Mouse (Mus musculus): ENCODE results near the gene Pla2g3. TPM values are rescaled to one million over a fixed set of nuclear protein-coding genes. Genes with fewer than 3 reads are reported as not detected.

Gene Pla2g3
- total and polyA plus RNA-seq, 2 experiments from 2014 or later: 0.08 to 0.11 TPM

DNA sequence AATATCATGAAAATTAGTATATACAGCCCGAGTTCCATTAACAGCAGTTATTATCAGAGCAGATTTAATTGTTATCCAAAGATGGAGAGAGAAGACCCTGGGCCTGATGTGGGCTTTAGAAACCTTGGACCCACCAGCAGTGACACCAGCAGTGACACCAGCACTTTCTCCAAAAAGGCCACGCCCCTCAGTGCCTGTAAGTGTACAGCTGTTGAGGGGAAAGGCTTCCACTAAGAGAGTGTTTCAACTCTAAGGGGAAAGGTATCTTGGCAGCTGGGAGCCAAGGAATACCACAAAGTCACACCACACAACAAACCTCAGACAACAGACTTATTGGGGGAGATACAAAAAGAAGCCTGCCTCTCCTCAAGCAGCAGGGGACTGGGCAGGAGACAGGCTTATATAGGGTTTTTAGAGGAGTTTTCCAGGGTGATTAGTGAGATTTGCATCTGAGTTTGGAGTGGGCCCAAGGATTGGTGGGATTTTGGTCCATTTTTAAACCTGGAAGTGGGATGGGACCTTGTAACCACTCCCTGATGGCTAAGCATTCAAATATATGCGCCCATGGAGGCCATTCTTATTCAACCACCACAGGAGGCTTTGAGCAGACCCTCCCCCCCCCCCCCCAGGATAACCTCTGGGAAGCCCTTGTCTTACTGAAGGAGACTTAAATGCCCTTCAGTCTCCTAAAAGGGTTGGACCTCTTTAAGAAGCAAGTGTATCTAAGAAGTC lies 60.6 kb downstream of the Pla2g3 start:
- H3K4me2 ChIP-seq (ENCODE audit: low read depth, low read length): no peak overlapping the region
- no peak overlapping the region for H3K27ac ChIP-seq (ENCODE audit: low read depth)
- peaks cover 4% of the 10 kb centered on the region; the same call in 1 of the 2 replicates for H3K9me3 ChIP-seq (replicated peaks; ENCODE audit: control insufficient read depth, low read length)
- TF ChIP-seq CTCF (IDR thresholded peaks at IDR 0.05; ENCODE audit: low read depth): no peak
- no peak for TF ChIP-seq EP300 (IDR thresholded peaks at IDR 0.05; ENCODE audit: low read depth)
- no peaks in the 10 kb centered on the region for H3K27me3 ChIP-seq (ENCODE audit: control insufficient read depth, insufficient read depth, low read length)
- 74% methylated on average over 3 of the region's 3 CpGs for WGBS
- ATAC-seq (ENCODE audit: insufficient read depth, low read depth) (no peak), DNase-seq (ENCODE audit: low spot score) (no peak)
- H3K4me1 ChIP-seq (ENCODE audit: control insufficient read depth, insufficient read depth): no peaks in the 10 kb centered on the region
- H3K9ac ChIP-seq (replicated peaks; ENCODE audit: low read depth, low read length): no peak overlapping the region
- H3K36me3 ChIP-seq (replicated peaks; ENCODE audit: control insufficient read depth, insufficient read depth, low read length): no peaks in the 10 kb centered on the region
- no peak overlapping the region for H3K4me3 ChIP-seq (ENCODE audit: low read depth, low read length)

Other genes with a start within 250 kb of the Pla2g3 start
- 52.8 and 55.1 TPM in 2 replicates for gene Drg1, start 221.9 kb upstream of the Pla2g3 start, total RNA-seq (2014; rRNA removed; ENCODE audit: low replicate concordance)
- gene Drg1, start 221.9 kb upstream of the Pla2g3 start, polyA plus RNA-seq (2015; fragmentation: Nextera tagmentation; extraction: Ambion mirVana): 128 and 134 TPM in 2 replicates
- 35.6 and 56.8 TPM in 2 replicates for gene Patz1, start 199.4 kb upstream of the Pla2g3 start, total RNA-seq (2014; rRNA removed; ENCODE audit: low replicate concordance)
- 13.1 and 14.0 TPM in 2 replicates for gene Patz1, start 199.4 kb upstream of the Pla2g3 start, polyA plus RNA-seq (2015; fragmentation: Nextera tagmentation; extraction: Ambion mirVana)
- gene Pik3ip1, start 157.9 kb upstream of the Pla2g3 start, total RNA-seq (2014; rRNA removed; ENCODE audit: low replicate concordance): 22.3 and 57.6 TPM in 2 replicates
- 44.7 and 65.9 TPM in 2 replicates for gene Pik3ip1, start 157.9 kb upstream of the Pla2g3 start, polyA plus RNA-seq (2015; fragmentation: Nextera tagmentation; extraction: Ambion mirVana)
- gene Limk2, start 79.1 kb upstream of the Pla2g3 start, total RNA-seq (2014; rRNA removed; ENCODE audit: low replicate concordance): 38.3 and 55.1 TPM in 2 replicates
- gene Limk2, start 79.1 kb upstream of the Pla2g3 start, polyA plus RNA-seq (2015; fragmentation: Nextera tagmentation; extraction: Ambion mirVana): 31.0 and 32.8 TPM in 2 replicates
- 41.2 and 82.6 TPM in 2 replicates for gene Rnf185, start 35.9 kb upstream of the Pla2g3 start, total RNA-seq (2014; rRNA removed; ENCODE audit: low replicate concordance)
- 22.9 and 23.6 TPM in 2 replicates for gene Rnf185, start 35.9 kb upstream of the Pla2g3 start, polyA plus RNA-seq (2015; fragmentation: Nextera tagmentation; extraction: Ambion mirVana)
- gene Inpp5j, start 16.5 kb downstream of the Pla2g3 start, total RNA-seq (2014; rRNA removed; ENCODE audit: low replicate concordance): 7.1 and 9.4 TPM in 2 replicates
- gene Inpp5j, start 16.5 kb downstream of the Pla2g3 start, polyA plus RNA-seq (2015; fragmentation: Nextera tagmentation; extraction: Ambion mirVana): 12.4 and 12.8 TPM in 2 replicates
- gene Selenom, start 26.4 kb downstream of the Pla2g3 start, total RNA-seq (2014; rRNA removed; ENCODE audit: low replicate concordance): 147 and 156 TPM in 2 replicates
- gene Selenom, start 26.4 kb downstream of the Pla2g3 start, polyA plus RNA-seq (2015; fragmentation: Nextera tagmentation; extraction: Ambion mirVana): 129 and 130 TPM in 2 replicates
- 74.5 and 94.2 TPM in 2 replicates for gene Smtn, start 52.3 kb downstream of the Pla2g3 start, total RNA-seq (2014; rRNA removed; ENCODE audit: low replicate concordance)
- 86.3 and 104 TPM in 2 replicates for gene Smtn, start 52.3 kb downstream of the Pla2g3 start, polyA plus RNA-seq (2015; fragmentation: Nextera tagmentation; extraction: Ambion mirVana)
- gene Morc2a, start 160.9 kb downstream of the Pla2g3 start, total RNA-seq (2014; rRNA removed; ENCODE audit: low replicate concordance): 12.8 and 21.3 TPM in 2 replicates
- 7.9 and 9.5 TPM in 2 replicates for gene Morc2a, start 160.9 kb downstream of the Pla2g3 start, polyA plus RNA-seq (2015; fragmentation: Nextera tagmentation; extraction: Ambion mirVana)